Mouse (Mus musculus): ENCODE results near the gene Fhit. TPM values are rescaled to one million over a fixed set of nuclear protein-coding genes. Genes with fewer than 3 reads are reported as not detected.
"Not testable (repeated sequence)": the region's sequence is repeated elsewhere in the genome, so short reads cannot be mapped to it uniquely, and the experiment has no call there.

The Fhit gene
- polyA plus RNA-seq, 1 experiment: 4.2 TPM

- TF ChIP-seq POLR2A (IDR thresholded peaks at IDR 0.05; ENCODE audit: borderline replicate concordance, extremely low read depth, insufficient read depth, insufficient read length, poor library complexity, severe bottlenecking) (no peak), CTCF (IDR thresholded peaks at IDR 0.05; ENCODE audit: borderline replicate concordance, extremely low read depth, insufficient read depth, insufficient read length) (no peak)
- DNase-seq (ENCODE audit: low read depth): no peak
Measured at GRCm38 (mm10) chr14:11119076-11119475, 42.8 kb downstream of the Fhit start.

DNA sequence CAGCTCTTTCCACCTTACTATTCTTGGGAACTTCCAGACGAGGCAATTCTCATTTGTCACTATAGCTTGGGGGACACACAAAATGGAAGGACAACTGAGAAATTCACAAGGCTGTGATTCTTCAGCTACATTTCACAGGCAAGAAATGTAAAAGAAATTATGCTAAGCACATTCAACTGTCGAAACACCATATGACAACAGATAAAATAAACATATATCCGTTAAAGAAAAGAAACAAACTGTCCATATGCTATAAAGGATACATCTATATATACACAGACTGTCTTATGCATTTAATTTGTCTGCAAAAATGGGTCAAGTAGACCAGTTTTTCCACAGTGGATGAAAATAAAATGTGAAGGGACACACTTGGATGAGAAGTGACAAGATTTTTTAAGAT, 76.2 kb downstream of the Fhit start:
- TF ChIP-seq CTCF (IDR thresholded peaks at IDR 0.05; ENCODE audit: borderline replicate concordance, extremely low read depth, insufficient read depth, insufficient read length) (no peak), POLR2A (IDR thresholded peaks at IDR 0.05; ENCODE audit: borderline replicate concordance, extremely low read depth, insufficient read depth, insufficient read length, poor library complexity, severe bottlenecking) (no peak)
- DNase-seq (ENCODE audit: low read depth): no peak

- peak; percentile 84 for DNase-seq (ENCODE audit: low read depth)
- TF ChIP-seq POLR2A (IDR thresholded peaks at IDR 0.05; ENCODE audit: borderline replicate concordance, extremely low read depth, insufficient read depth, insufficient read length, poor library complexity, severe bottlenecking) (no peak), CTCF (IDR thresholded peaks at IDR 0.05; ENCODE audit: borderline replicate concordance, extremely low read depth, insufficient read depth, insufficient read length) (no peak)
Measured at GRCm38 (mm10) chr14:11083946-11084345, 77.9 kb downstream of the Fhit start.

GRCm38 (mm10) chr14:11083462-11083861, 78.4 kb downstream of the Fhit start:
- peak; percentile 86 for DNase-seq (ENCODE audit: low read depth)
- no peak for TF ChIP-seq CTCF (IDR thresholded peaks at IDR 0.05; ENCODE audit: borderline replicate concordance, extremely low read depth, insufficient read depth, insufficient read length)
- no peak for TF ChIP-seq POLR2A (IDR thresholded peaks at IDR 0.05; ENCODE audit: borderline replicate concordance, extremely low read depth, insufficient read depth, insufficient read length, poor library complexity, severe bottlenecking)

DNA sequence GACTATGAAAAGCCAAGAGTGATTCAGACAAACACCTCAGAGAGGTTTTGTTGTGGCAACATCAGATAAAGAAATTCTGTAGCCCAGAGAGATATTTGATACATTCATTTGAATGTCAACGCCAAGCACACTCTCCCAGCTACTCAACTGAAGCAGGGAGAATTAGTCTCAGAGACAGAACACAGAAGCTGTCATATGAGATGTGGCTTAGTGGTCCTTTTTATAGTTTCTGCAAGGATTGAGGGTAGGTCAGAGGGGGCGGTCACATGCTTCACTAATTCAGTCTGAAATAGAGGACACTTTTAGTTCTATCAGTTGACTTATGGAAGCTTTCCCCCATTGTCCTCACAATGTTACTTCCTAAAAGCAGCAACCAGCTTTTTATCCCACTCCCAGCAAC, 98.2 kb downstream of the Fhit start:
- no peak for DNase-seq (ENCODE audit: low read depth)
- TF ChIP-seq POLR2A (IDR thresholded peaks at IDR 0.05; ENCODE audit: borderline replicate concordance, extremely low read depth, insufficient read depth, insufficient read length, poor library complexity, severe bottlenecking) (no peak), CTCF (IDR thresholded peaks at IDR 0.05; ENCODE audit: borderline replicate concordance, extremely low read depth, insufficient read depth, insufficient read length) (no peak)

GRCm38 (mm10) chr14:11060221-11060620, 101.6 kb downstream of the Fhit start:
- TF ChIP-seq CTCF (IDR thresholded peaks at IDR 0.05; ENCODE audit: borderline replicate concordance, extremely low read depth, insufficient read depth, insufficient read length): no peak
- TF ChIP-seq POLR2A (IDR thresholded peaks at IDR 0.05; ENCODE audit: borderline replicate concordance, extremely low read depth, insufficient read depth, insufficient read length, poor library complexity, severe bottlenecking): no peak
- no peak for DNase-seq (ENCODE audit: low read depth)

DNA sequence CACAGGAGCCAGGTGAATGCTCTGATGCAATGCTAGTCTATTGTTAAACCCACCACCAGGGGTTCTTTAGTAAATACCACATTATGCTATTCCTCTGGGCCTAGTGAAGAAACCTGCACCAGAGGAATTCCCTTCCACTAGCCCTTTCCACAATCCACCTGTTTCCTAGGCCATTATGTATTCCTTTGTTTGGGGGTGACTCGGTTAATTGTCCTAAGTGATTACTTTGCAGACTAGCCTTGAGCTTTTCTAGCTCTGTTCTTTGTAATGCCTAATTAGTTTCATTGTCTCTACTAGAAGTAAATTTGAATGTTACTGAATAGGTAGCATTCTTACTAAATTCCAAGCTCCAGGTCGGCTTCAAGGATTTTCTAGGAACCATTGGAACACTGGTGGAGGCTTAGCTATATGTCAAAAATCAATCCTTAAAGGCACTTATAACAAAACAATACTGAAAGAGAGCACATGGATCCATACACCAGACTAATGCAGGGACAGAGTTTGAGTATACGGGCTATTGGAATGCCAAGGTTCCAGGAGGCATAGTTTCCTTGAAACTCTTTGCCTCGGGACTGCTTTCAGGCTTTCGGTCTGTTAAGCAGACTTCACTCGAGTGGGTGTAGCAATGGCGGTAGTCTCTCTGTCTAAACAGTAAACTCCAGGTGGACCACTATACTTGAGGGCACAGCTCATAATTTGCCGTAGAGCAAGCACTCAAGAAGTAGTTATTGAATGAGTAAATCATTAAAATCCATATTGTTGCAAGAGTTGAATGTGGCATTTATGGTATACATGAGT, 122.1 kb downstream of the Fhit start:
- not testable (repeated sequence) for DNase-seq (ENCODE audit: low read depth)

- TF ChIP-seq POLR2A (IDR thresholded peaks at IDR 0.05; ENCODE audit: borderline replicate concordance, extremely low read depth, insufficient read depth, insufficient read length, poor library complexity, severe bottlenecking) (no peak), CTCF (IDR thresholded peaks at IDR 0.05; ENCODE audit: borderline replicate concordance, extremely low read depth, insufficient read depth, insufficient read length) (no peak)
- DNase-seq (ENCODE audit: low read depth): peak; percentile 25
Measured at GRCm38 (mm10) chr14:11021391-11021790, 140.4 kb downstream of the Fhit start.

DNA sequence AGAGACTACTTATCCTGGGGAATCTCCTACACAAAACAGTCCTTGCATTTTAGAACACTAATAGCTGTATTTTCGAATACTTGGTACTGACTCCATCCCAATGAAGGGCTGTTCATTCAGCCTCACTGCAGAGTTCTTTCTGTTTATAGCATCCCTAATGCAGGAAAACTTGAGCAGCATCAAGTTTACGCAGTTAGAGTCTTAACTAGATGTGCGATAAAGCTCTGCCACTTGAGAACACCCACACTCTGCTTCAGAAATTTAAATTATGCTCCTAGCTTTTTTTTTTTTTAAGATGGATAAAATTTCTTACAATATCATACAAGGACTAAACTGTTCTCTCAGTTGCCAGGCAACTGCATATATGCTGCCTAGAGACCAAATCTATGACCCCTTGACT, 183.2 kb downstream of the Fhit start:
- TF ChIP-seq CTCF (IDR thresholded peaks at IDR 0.05; ENCODE audit: borderline replicate concordance, extremely low read depth, insufficient read depth, insufficient read length): no peak
- TF ChIP-seq POLR2A (IDR thresholded peaks at IDR 0.05; ENCODE audit: borderline replicate concordance, extremely low read depth, insufficient read depth, insufficient read length, poor library complexity, severe bottlenecking): no peak
- no peak for DNase-seq (ENCODE audit: low read depth)

DNA sequence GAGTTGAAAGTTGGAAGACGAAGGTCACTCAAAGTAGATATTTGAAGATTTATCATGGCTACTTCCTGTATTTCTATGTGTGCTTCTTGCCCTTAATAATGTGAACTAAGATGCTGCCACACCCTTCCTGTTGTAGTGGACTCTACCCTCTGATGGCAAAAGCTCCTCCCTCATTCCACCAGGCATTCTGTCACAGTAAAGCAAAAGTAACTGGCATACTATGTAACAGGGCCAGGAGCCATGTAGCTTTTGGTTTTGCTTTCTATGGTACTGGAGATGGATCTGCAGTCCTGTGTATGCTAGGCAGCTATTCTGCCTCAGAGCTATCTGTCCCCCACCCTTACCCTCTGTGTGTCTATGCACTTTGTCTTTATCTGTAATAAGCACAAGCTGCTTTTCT, 220.2 kb downstream of the Fhit start:
- no peak for DNase-seq (ENCODE audit: low read depth)

DNA sequence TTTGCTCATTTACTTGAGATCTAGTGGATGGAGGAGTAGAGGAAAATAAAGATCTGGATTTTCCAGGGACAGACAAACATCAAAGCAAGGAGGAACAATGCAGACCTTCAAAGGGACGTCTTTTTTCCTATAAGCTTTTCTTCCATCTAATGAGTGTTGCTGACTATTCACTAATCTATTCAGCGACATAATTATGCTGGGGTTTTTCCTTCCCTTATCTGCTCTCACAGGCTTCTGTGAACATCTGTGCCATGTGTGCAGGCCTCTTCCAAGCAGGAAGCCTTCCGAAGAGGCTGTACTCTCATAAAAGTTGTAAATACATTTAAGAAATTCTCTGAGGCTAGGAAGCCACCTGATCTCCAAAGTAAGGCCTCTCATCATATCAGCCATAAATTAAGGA, 228.2 kb downstream of the Fhit start:
- no peak for TF ChIP-seq CTCF (IDR thresholded peaks at IDR 0.05; ENCODE audit: borderline replicate concordance, extremely low read depth, insufficient read depth, insufficient read length)
- TF ChIP-seq POLR2A (IDR thresholded peaks at IDR 0.05; ENCODE audit: borderline replicate concordance, extremely low read depth, insufficient read depth, insufficient read length, poor library complexity, severe bottlenecking): no peak
- DNase-seq (ENCODE audit: low read depth): peak; percentile 52

More for the DNA sequence above, 220.2 kb downstream of the Fhit start:
- TF ChIP-seq CTCF (IDR thresholded peaks at IDR 0.05; ENCODE audit: borderline replicate concordance, extremely low read depth, insufficient read depth, insufficient read length) (no peak), POLR2A (IDR thresholded peaks at IDR 0.05; ENCODE audit: borderline replicate concordance, extremely low read depth, insufficient read depth, insufficient read length, poor library complexity, severe bottlenecking) (no peak)
